Mouse (Mus musculus): ENCODE data around the gene Slc6a21. TPM values are rescaled to one million over a fixed set of nuclear protein-coding genes. Genes with fewer than 3 reads are reported as not detected.

Gene Slc6a21
- polyA plus RNA-seq, 1 experiment: not detected

GRCm38 (mm10) chr7:45312686-45313453, 35.6 kb downstream of the Slc6a21 start:
- H3K4me2 ChIP-seq (ENCODE audit: low read depth): peak overlapping the region; percentile 68
- TF ChIP-seq MAX (IDR thresholded peaks at IDR 0.05; ENCODE audit: low read depth) (no peak), CEBPB (IDR thresholded peaks at IDR 0.05; ENCODE audit: insufficient read depth, poor library complexity, severe bottlenecking) (no peak), MYOG (IDR thresholded peaks at IDR 0.05; ENCODE audit: control insufficient read depth in 1 of 3, insufficient read depth in 1 of 3, insufficient read length in 2 of 3, low read depth in 2 of 3) (no peak), REST (IDR thresholded peaks at IDR 0.05; ENCODE audit: insufficient read depth, insufficient read length) (no peak), POLR2AphosphoS2 (IDR thresholded peaks at IDR 0.05; ENCODE audit: insufficient read length, low read depth) (no peak)
- H3K79me2 ChIP-seq (ENCODE audit: control insufficient read depth, insufficient read depth): no peaks in the 10 kb centered on the region
- H3K4me3 ChIP-seq: no peak overlapping the region
- no peaks in the 10 kb centered on the region for H3K36me3 ChIP-seq (ENCODE audit: control insufficient read depth, insufficient read depth)
- H3K27me3 ChIP-seq (ENCODE audit: control insufficient read depth, insufficient read depth, insufficient read length): no peaks in the 10 kb centered on the region
- no peak overlapping the region for H3ac ChIP-seq (ENCODE audit: control insufficient read depth, insufficient read length)

GRCm38 (mm10) chr7:45313495-45313894, 36.2 kb downstream of the Slc6a21 start:
- no peak overlapping the region for H3ac ChIP-seq (ENCODE audit: control insufficient read depth, insufficient read length)
- no peaks in the 10 kb centered on the region for H3K79me2 ChIP-seq (ENCODE audit: control insufficient read depth, insufficient read depth)
- H3K4me3 ChIP-seq: no peak overlapping the region
- no peaks in the 10 kb centered on the region for H3K36me3 ChIP-seq (ENCODE audit: control insufficient read depth, insufficient read depth)
- TF ChIP-seq SRF (IDR thresholded peaks at IDR 0.05; ENCODE audit: control insufficient read depth, insufficient read length, low read depth) (no peak), POLR2A (IDR thresholded peaks at IDR 0.05; ENCODE audit: insufficient read length, low read depth) (no peak)
- no peaks in the 10 kb centered on the region for H3K27me3 ChIP-seq (ENCODE audit: control insufficient read depth, insufficient read depth, insufficient read length)
- peak overlapping the region; percentile 68 for H3K4me2 ChIP-seq (ENCODE audit: low read depth)

- no peaks in the 10 kb centered on the region for H3K79me2 ChIP-seq (ENCODE audit: control insufficient read depth, insufficient read depth)
- H3ac ChIP-seq (ENCODE audit: control insufficient read depth, insufficient read length): no peak overlapping the region
- H3K4me2 ChIP-seq (ENCODE audit: low read depth): no peak overlapping the region
- H3K36me3 ChIP-seq (ENCODE audit: control insufficient read depth, insufficient read depth): peaks cover 5% of the 10 kb centered on the region
- no peak for TF ChIP-seq SRF (IDR thresholded peaks at IDR 0.05; ENCODE audit: control insufficient read depth, insufficient read length, low read depth)
- TF ChIP-seq POLR2AphosphoS2 (IDR thresholded peaks at IDR 0.05; ENCODE audit: insufficient read length, low read depth): no peak
- no peak for TF ChIP-seq CEBPB (IDR thresholded peaks at IDR 0.05; ENCODE audit: insufficient read depth, poor library complexity, severe bottlenecking)
- no peak overlapping the region for H3K4me3 ChIP-seq
- H3K27me3 ChIP-seq (ENCODE audit: control insufficient read depth, insufficient read depth, insufficient read length): no peaks in the 10 kb centered on the region
These were observed 37.9 kb downstream of the Slc6a21 start for GRCm38 (mm10) chr7:45315182-45315701.

- TF ChIP-seq TCF12 (IDR thresholded peaks at IDR 0.05; ENCODE audit: insufficient read depth, poor library complexity, severe bottlenecking) (no peak), MYOD1 (IDR thresholded peaks at IDR 0.05; ENCODE audit: control insufficient read depth in 1 of 3, insufficient read length in 2 of 3, low read depth in 2 of 3) (no peak), TCF3 (IDR thresholded peaks at IDR 0.05; ENCODE audit: insufficient read length, low read depth) (no peak), MYOG (IDR thresholded peaks at IDR 0.05; ENCODE audit: control insufficient read depth in 1 of 3, insufficient read depth in 1 of 3, insufficient read length in 2 of 3, low read depth in 2 of 3) (no peak), MAX (IDR thresholded peaks at IDR 0.05; ENCODE audit: low read depth) (no peak), E2F4 (IDR thresholded peaks at IDR 0.05; ENCODE audit: insufficient read depth) (no peak), REST (IDR thresholded peaks at IDR 0.05; ENCODE audit: insufficient read depth, insufficient read length) (no peak), POLR2AphosphoS2 (IDR thresholded peaks at IDR 0.05; ENCODE audit: insufficient read length, low read depth) (no peak), POLR2A (IDR thresholded peaks at IDR 0.05; ENCODE audit: insufficient read length, low read depth) (no peak), SRF (IDR thresholded peaks at IDR 0.05; ENCODE audit: control insufficient read depth, insufficient read length, low read depth) (no peak), CEBPB (IDR thresholded peaks at IDR 0.05; ENCODE audit: insufficient read depth, poor library complexity, severe bottlenecking) (no peak), USF1 (IDR thresholded peaks at IDR 0.05; ENCODE audit: low read depth) (no peak)
- Histone ChIP-seq H3K4me3 (no peak overlapping the region), H3K27me3 (ENCODE audit: control insufficient read depth, insufficient read depth, insufficient read length) (no peaks in the 10 kb centered on the region), H3K79me2 (ENCODE audit: control insufficient read depth, insufficient read depth) (no peaks in the 10 kb centered on the region), H3K4me2 (ENCODE audit: low read depth) (no peak overlapping the region), H3ac (ENCODE audit: control insufficient read depth, insufficient read length) (no peak overlapping the region), H3K36me3 (ENCODE audit: control insufficient read depth, insufficient read depth) (peaks cover 5% of the 10 kb centered on the region)
These were observed 39.2 kb downstream of the Slc6a21 start for GRCm38 (mm10) chr7:45316536-45316935.

- Histone ChIP-seq H3K36me3 (ENCODE audit: control insufficient read depth, insufficient read depth) (peaks cover 21% of the 10 kb centered on the region), H3ac (ENCODE audit: control insufficient read depth, insufficient read length) (no peak overlapping the region), H3K4me2 (ENCODE audit: low read depth) (no peak overlapping the region), H3K4me3 (no peak overlapping the region), H3K27me3 (ENCODE audit: control insufficient read depth, insufficient read depth, insufficient read length) (no peaks in the 10 kb centered on the region), H3K79me2 (ENCODE audit: control insufficient read depth, insufficient read depth) (no peaks in the 10 kb centered on the region)
- TF ChIP-seq E2F4 (IDR thresholded peaks at IDR 0.05; ENCODE audit: insufficient read depth): no peak
- no peak for TF ChIP-seq CEBPB (IDR thresholded peaks at IDR 0.05; ENCODE audit: insufficient read depth, poor library complexity, severe bottlenecking)
- TF ChIP-seq MYOG (IDR thresholded peaks at IDR 0.05; ENCODE audit: control insufficient read depth in 1 of 3, insufficient read depth in 1 of 3, insufficient read length in 2 of 3, low read depth in 2 of 3): no peak
- TF ChIP-seq SRF (IDR thresholded peaks at IDR 0.05; ENCODE audit: control insufficient read depth, insufficient read length, low read depth): no peak
- TF ChIP-seq REST (IDR thresholded peaks at IDR 0.05; ENCODE audit: insufficient read depth, insufficient read length): no peak
- no peak for TF ChIP-seq MYOD1 (IDR thresholded peaks at IDR 0.05; ENCODE audit: control insufficient read depth in 1 of 3, insufficient read length in 2 of 3, low read depth in 2 of 3)
- no peak for TF ChIP-seq POLR2AphosphoS2 (IDR thresholded peaks at IDR 0.05; ENCODE audit: insufficient read length, low read depth)
- TF ChIP-seq USF1 (IDR thresholded peaks at IDR 0.05; ENCODE audit: low read depth): no peak
- TF ChIP-seq POLR2A (IDR thresholded peaks at IDR 0.05; ENCODE audit: insufficient read length, low read depth): no peak
- TF ChIP-seq MAX (IDR thresholded peaks at IDR 0.05; ENCODE audit: low read depth): no peak
- TF ChIP-seq TCF12 (IDR thresholded peaks at IDR 0.05; ENCODE audit: insufficient read depth, poor library complexity, severe bottlenecking): no peak
- no peak for TF ChIP-seq TCF3 (IDR thresholded peaks at IDR 0.05; ENCODE audit: insufficient read length, low read depth)
These were observed 44.9 kb downstream of the Slc6a21 start for GRCm38 (mm10) chr7:45322245-45322644.
